ENCODE assay signal across 8 mouse cellular contexts in genomic region chr11:116167884-116168439, GRCm38 (mm10). TPM values are rescaled to one million over a fixed set of nuclear protein-coding genes. Genes with fewer than 3 reads are reported as not detected.
A peak's percentile ranks its signal among the peaks of the same experiment; 100 is the strongest.
DNase-seq lines count a peak whose midpoint lies in the region; ATAC-seq lines count a peak whose summit lies in the region.

TSS of gene Fbf1 (minus strand) at chr11:116168166.

- H3K36me3 ChIP-seq in hindbrain, embryonic 12.5 days = peaks cover 41% of the 10 kb centered on the region

- peak; percentile 98 for ATAC-seq in hindbrain, embryonic 12.5 days (ENCODE audit: low FRiP score)

- peak within 1 kb of the TSS; percentile 69 for H3K4me3 ChIP-seq in hindbrain, embryonic 12.5 days

- peak within 1 kb of the TSS; percentile 74 for H3K9ac ChIP-seq in hindbrain, embryonic 12.5 days

- DNase-seq in Muller cell, postnatal 12 days (ENCODE audit: inconsistent ontology term) = peak; percentile 98
- DNase-seq in cerebellum, adult 9-11 months = peak; percentile 97
- DNase-seq in frontal cortex, postnatal 10 days (ENCODE audit: low spot score in 2 of 2) = peak; percentile 93 to 94
- peak; percentile 91 to 98 for DNase-seq in layer of hippocampus, postnatal 14 days (ENCODE audit: low spot score in 2 of 2)
- peak; percentile 92 for DNase-seq in lung, postnatal 14 days
- peak; percentile 85 for DNase-seq in retina, adult 2 months (ENCODE audit: low read depth, low spot score)
- peak; percentile 89 to 93 for DNase-seq in thymus, postnatal 36 days

- no peaks in the 10 kb centered on the region for H3K9me3 ChIP-seq in hindbrain, embryonic 12.5 days (replicated peaks)

- peak within 1 kb of the TSS; percentile 93 for H3K27ac ChIP-seq in hindbrain, embryonic 12.5 days

- peaks cover 27% of the 10 kb centered on the region for H3K4me1 ChIP-seq in hindbrain, embryonic 12.5 days

- under 1% methylated on average over 40 of the region's 40 CpGs for WGBS in hindbrain, embryonic 12.5 days

- peak within 1 kb of the TSS; percentile 74 for H3K4me2 ChIP-seq in hindbrain, embryonic 12.5 days (replicated peaks)

- no peaks in the 10 kb centered on the region for H3K27me3 ChIP-seq in hindbrain, embryonic 12.5 days

RNA-seq across cellular contexts. Expression of gene Fbf1, which starts in this region (rescaled TPM):
- 80.7 and 80.9 TPM in 2 replicates for polyA plus RNA-seq in hindbrain, embryonic 12.5 days (2016; fragmentation: Nextera tagmentation; extraction: Ambion mirVana)
- 100 to 1,000 TPM in 1 of 2 experiments, 10 to 100 TPM in 1; 87.9 to 102 TPM for total RNA-seq in layer of hippocampus, postnatal 14 days (2021)

Comparison
In these comparisons a context has a peak if more than half of its experiments do, and no peak if none do; other contexts are left out.
1. Peak in every context shown above with its lines: DNase-seq, ATAC-seq, H3K4me3 ChIP-seq and H3K27ac ChIP-seq.